Comparison of ENCODE assay signal across 8 mouse cellular contexts in the genomic region with DNA sequence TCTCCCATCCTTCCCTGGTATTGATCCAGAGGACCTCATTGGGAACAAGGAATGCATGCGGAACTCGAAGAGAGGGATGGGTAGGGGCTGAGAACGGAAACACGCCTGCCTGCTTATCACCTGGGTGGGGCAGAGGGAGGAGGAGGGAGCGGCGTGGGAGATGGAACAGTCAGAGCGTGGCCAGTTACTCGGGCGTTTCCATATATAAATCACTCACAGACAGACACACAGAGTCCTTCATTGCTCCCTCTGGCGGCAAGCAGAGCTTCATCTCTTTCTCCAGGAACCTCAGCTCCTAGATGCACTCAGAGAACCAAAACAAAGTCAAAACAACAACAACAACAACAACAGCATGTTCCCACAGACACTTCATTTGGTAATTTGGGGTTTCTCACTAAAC. TPM values are rescaled to one million over a fixed set of nuclear protein-coding genes. Genes with fewer than 3 reads are reported as not detected.
A peak's percentile ranks its signal among the peaks of the same experiment; 100 is the strongest.
DNase-seq lines count a peak whose midpoint lies in the region; ATAC-seq lines count a peak whose summit lies in the region.

No protein-coding gene starts in this region.

- peak; percentile 57 for ATAC-seq in kidney, embryonic 15.5 days (replicated peaks; ENCODE audit: low FRiP score)

- 2% methylated on average over 10 of the region's 10 CpGs for WGBS in kidney, embryonic 15.5 days

- no peak overlapping the region for H3K9ac ChIP-seq in kidney, embryonic 15.5 days

- DNase-seq in adrenal gland, adult 2 months: peak; percentile 33
- no peak for DNase-seq in adrenal gland, postnatal 4 days (ENCODE audit: low spot score in 2 of 2)
- DNase-seq in spleen, postnatal 36 days (ENCODE audit: low spot score in 2 of 2): peak; percentile 33 to 34
- DNase-seq in spleen, postnatal 4 days (ENCODE audit: low spot score in 2 of 2): no peak
- DNase-seq in lung, postnatal 36 days: peak; percentile 63
- DNase-seq in cerebellum, postnatal 4 days (ENCODE audit: low spot score in 2 of 2): no peak
- DNase-seq in layer of hippocampus, adult 9-11 months: no peak

- 0 out of 2 replicates have a peak overlapping the region, but pooled peaks have one; percentile 8 for H3K4me3 ChIP-seq in kidney, embryonic 15.5 days (replicated peaks)

- peaks cover 34% of the 10 kb centered on the region for H3K4me1 ChIP-seq in kidney, embryonic 15.5 days

- H3K36me3 ChIP-seq in kidney, embryonic 15.5 days: no peaks in the 10 kb centered on the region

- no peaks in the 10 kb centered on the region for H3K9me3 ChIP-seq in kidney, embryonic 15.5 days (replicated peaks)

- no peaks in the 10 kb centered on the region for H3K27me3 ChIP-seq in kidney, embryonic 15.5 days

- peak overlapping the region; percentile 75 for H3K27ac ChIP-seq in kidney, embryonic 15.5 days

- H3K4me2 ChIP-seq in kidney, embryonic 15.5 days: peak overlapping the region; percentile 50

RNA-seq across cellular contexts. Expression of a gene that starts 9.5 kb away (rescaled TPM):
- total RNA-seq in adrenal gland, adult 2 months (2021): not detected
- 0.15 and 0.28 TPM in 2 replicates for polyA plus RNA-seq in adrenal gland, adult 2 months (2012; rRNA removed)
- total RNA-seq in adrenal gland, postnatal 4 days (2021): 10 to 100 TPM in 1 of 2 experiments, 1 to 10 TPM in 1; 4.4 to 13.1 TPM
- polyA plus RNA-seq in kidney, embryonic 15.5 days (2015; fragmentation: Nextera tagmentation; extraction: Ambion mirVana): 36.1 and 56.2 TPM in 2 replicates

RNA-seq across cellular contexts. Expression of a gene that starts 22.8 kb away (rescaled TPM):
- total RNA-seq in adrenal gland, adult 2 months (2021): 10 to 100 TPM; 35.1 to 83.1 TPM
- polyA plus RNA-seq in adrenal gland, adult 2 months (2012; rRNA removed): 119 and 180 TPM in 2 replicates
- total RNA-seq in adrenal gland, postnatal 4 days (2021): 10 to 100 TPM; 25.1 to 33.6 TPM
- polyA plus RNA-seq in kidney, embryonic 15.5 days (2015; fragmentation: Nextera tagmentation; extraction: Ambion mirVana): 79.5 and 86.2 TPM in 2 replicates

RNA-seq across cellular contexts. Expression of a gene that starts 29.7 kb away (rescaled TPM):
- total RNA-seq in adrenal gland, adult 2 months (2021): under 1 TPM; 0.14 to 0.17 TPM
- polyA plus RNA-seq in adrenal gland, adult 2 months (2012; rRNA removed): 0.38 and 0.40 TPM in 2 replicates
- total RNA-seq in adrenal gland, postnatal 4 days (2021): 1 to 10 TPM in 1 of 2 experiments, under 1 TPM in 1; 0.25 to 5.5 TPM
- 21.7 and 22.1 TPM in 2 replicates for polyA plus RNA-seq in kidney, embryonic 15.5 days (2015; fragmentation: Nextera tagmentation; extraction: Ambion mirVana)

RNA-seq across cellular contexts. Expression of a gene that starts 47.4 kb away (rescaled TPM):
- total RNA-seq in adrenal gland, adult 2 months (2021): 1 to 10 TPM; 3.1 to 5.7 TPM
- 0.66 and 1.00 TPM in 2 replicates for polyA plus RNA-seq in adrenal gland, adult 2 months (2012; rRNA removed)
- total RNA-seq in adrenal gland, postnatal 4 days (2021): 1 to 10 TPM; 2.4 to 4.2 TPM
- polyA plus RNA-seq in kidney, embryonic 15.5 days (2015; fragmentation: Nextera tagmentation; extraction: Ambion mirVana): 22.2 and 39.9 TPM in 2 replicates

Comparison
In these comparisons a context has a peak if more than half of its experiments do, and no peak if none do; other contexts are left out.
1. DNase-seq: peak in adrenal gland, adult 2 months (single experiment), spleen, postnatal 36 days (2 of 2) and lung, postnatal 36 days (single experiment); none in adrenal gland, postnatal 4 days (0 of 2), spleen, postnatal 4 days (0 of 2), cerebellum, postnatal 4 days (0 of 2) and layer of hippocampus, adult 9-11 months (single experiment).
2. RNA of a gene that starts 9.5 kb away (total RNA-seq): 4.4 to 13.1 TPM in adrenal gland, postnatal 4 days; not detected in adrenal gland, adult 2 months; every median in the first group is over 4 times any median in the second.